Mouse (Mus musculus) kidney, embryonic 16.5 days (tissue): ENCODE results near the gene Dnajb14. TPM values are rescaled to one million over a fixed set of nuclear protein-coding genes. Genes with fewer than 3 reads are reported as not detected.
"Not testable (repeated sequence)": the region's sequence is repeated elsewhere in the genome, so short reads cannot be mapped to it uniquely, and the experiment has no call there.

ENCODE experiments used
- ATAC-seq: fragments of 200-750 bp; cut with Nextera tagmentation; 2 replicates; pipeline ENCODE4 v1.8.0; 2017; ENCODE audit warnings: moderate TSS enrichment; ENCODE audit not compliant: low FRiP score, low TSS enrichment
- H3K27ac ChIP-seq: fragments of 300-500 bp; sonication (generic); 2 replicates; pipeline ENCODE4 v1.5.1; 2014; ENCODE audit warnings: low read length
- H3K27me3 ChIP-seq: fragments of 300-500 bp; sonication (generic); 2 replicates; pipeline ENCODE4 v1.6.1; 2014; ENCODE audit warnings: low read length, control low read depth, mixed read lengths; ENCODE audit not compliant: insufficient read depth
- H3K36me3 ChIP-seq: fragments of 300-500 bp; sonication (generic); 2 replicates; pipeline ENCODE4 v1.6.1; 2014; ENCODE audit warnings: low read length, control low read depth, mixed read lengths; ENCODE audit not compliant: insufficient read depth
- H3K4me1 ChIP-seq: fragments of 300-500 bp; sonication (generic); 2 replicates; pipeline ENCODE4 v1.6.1; 2014; ENCODE audit warnings: low read length, control low read depth, mixed read lengths; ENCODE audit not compliant: insufficient read depth
- H3K4me2 ChIP-seq: fragments of 300-500 bp; sonication (generic); replicated peaks from 2 replicates; pipeline ENCODE4 v1.6.1; 2014; ENCODE audit warnings: low read depth, low read length
- H3K4me3 ChIP-seq: fragments of 300-500 bp; sonication (generic); 2 replicates; pipeline ENCODE4 v1.5.1; 2014; ENCODE audit warnings: mild to moderate bottlenecking, low read length
- H3K9ac ChIP-seq: fragments of 300-500 bp; sonication (generic); replicated peaks from 2 replicates; pipeline ENCODE4 v1.6.1; 2014; ENCODE audit warnings: low read length
- H3K9me3 ChIP-seq: fragments of 300-500 bp; sonication (generic); 2 replicates; pipeline ENCODE4 v1.6.1; 2016; ENCODE audit warnings: low read length, control low read depth
- WGBS: fragments of 180-500 bp; shearing (Covaris S2); extraction: QIAGEN DNeasy Blood & Tissue Kit; methylation state at CpG from one replicate; pipeline ENCODE4 v1.1.7; 2014; 5-methylcytosine and 5-hydroxymethylcytosine counted together
- polyA plus RNA-seq: library from polyadenylated mRNA; unstranded; fragments of >200 nt; fragmentation: Nextera tagmentation; extraction: Ambion mirVana; gene quantifications from 2 replicates; pipeline ENCODE4 v1.2.1, GENCODE M21; 2015

Gene Dnajb14
- polyA plus RNA-seq, 1 experiment from 2014 or later = 6.3 TPM

- 92% methylated on average over 5 of the region's 5 CpGs for WGBS
- no peak for ATAC-seq
Measured at GRCm38 (mm10) chr3:137897685-137898084, 30.2 kb downstream of the Dnajb14 start.

GRCm38 (mm10) chr3:137900149-137900548 lies 32.7 kb downstream of the Dnajb14 start:
- no peak overlapping the region for H3K27ac ChIP-seq
- no peaks in the 10 kb centered on the region for H3K4me1 ChIP-seq
- peaks cover 28% of the 10 kb centered on the region; the same call in 1 of the 2 replicates for H3K36me3 ChIP-seq
- H3K4me2 ChIP-seq = no peak overlapping the region
- no peak overlapping the region for H3K4me3 ChIP-seq
- WGBS = 92% methylated on average over 10 of the region's 10 CpGs
- no peak overlapping the region for H3K9ac ChIP-seq
- H3K9me3 ChIP-seq = no peaks in the 10 kb centered on the region
- no peaks in the 10 kb centered on the region for H3K27me3 ChIP-seq
- no peak for ATAC-seq

More at GRCm38 (mm10) chr3:137897685-137898084, 30.2 kb downstream of the Dnajb14 start:
- Histone ChIP-seq H3K36me3 (peaks cover 29% of the 10 kb centered on the region; the same call in 1 of the 2 replicates), H3K4me2 (no peak overlapping the region), H3K4me3 (no peak overlapping the region), H3K9ac (no peak overlapping the region), H3K27ac (no peak overlapping the region), H3K27me3 (no peaks in the 10 kb centered on the region), H3K9me3 (no peaks in the 10 kb centered on the region), H3K4me1 (no peaks in the 10 kb centered on the region)

GRCm38 (mm10) chr3:137913093-137913492 lies 45.6 kb downstream of the Dnajb14 start:
- peaks cover 4% of the 10 kb centered on the region; the same call in 1 of the 2 replicates for H3K4me1 ChIP-seq
- 65% methylated on average over 2 of the region's 2 CpGs for WGBS
- ATAC-seq = no peak
- H3K9me3 ChIP-seq = no peaks in the 10 kb centered on the region
- H3K4me3 ChIP-seq = no peak overlapping the region
- H3K4me2 ChIP-seq = no peak overlapping the region
- no peak overlapping the region for H3K9ac ChIP-seq
- H3K27ac ChIP-seq = no peak overlapping the region
- H3K36me3 ChIP-seq = peaks cover 10% of the 10 kb centered on the region; the same call in 1 of the 2 replicates
- no peaks in the 10 kb centered on the region for H3K27me3 ChIP-seq

GRCm38 (mm10) chr3:137914567-137914966 lies 47.1 kb downstream of the Dnajb14 start:
- H3K9me3 ChIP-seq, H3K27me3 ChIP-seq, ATAC-seq, H3K4me2 ChIP-seq, H3K36me3 ChIP-seq, H3K4me3 ChIP-seq, H3K9ac ChIP-seq, H3K27ac ChIP-seq: not testable (repeated sequence)
- peaks cover 11% of the 10 kb centered on the region for H3K4me1 ChIP-seq
- WGBS = no CpG with 5 or more reads among the region's 1 CpGs

DNA sequence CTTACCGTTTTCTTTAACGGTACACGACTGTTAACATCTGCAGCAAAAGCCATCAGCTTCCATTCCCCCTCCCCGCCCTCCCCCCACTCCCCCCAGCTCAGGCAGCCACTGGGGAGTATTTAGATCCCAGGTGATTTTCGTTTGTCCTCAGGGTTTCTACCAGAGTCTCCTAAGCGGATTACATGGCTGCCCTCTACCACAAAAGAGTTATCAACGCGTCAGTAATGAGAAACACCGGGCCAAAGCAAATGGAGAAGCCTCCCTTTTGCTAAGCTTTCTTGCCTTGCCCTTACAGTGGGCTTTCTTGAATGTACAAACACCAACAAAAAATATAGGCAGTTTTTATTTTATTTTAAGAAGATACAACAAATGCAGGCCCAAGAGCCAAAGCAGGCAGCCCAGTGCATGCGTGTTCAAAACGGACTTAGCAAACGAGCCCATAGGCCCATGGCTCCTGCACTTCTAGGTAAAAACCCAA lies 50.3 kb downstream of the Dnajb14 start:
- Histone ChIP-seq H3K4me2 (peak overlapping the region; percentile 78), H3K4me1 (peaks cover 12% of the 10 kb centered on the region), H3K27me3 (no peaks in the 10 kb centered on the region), H3K36me3 (peaks cover 4% of the 10 kb centered on the region; the same call in 1 of the 2 replicates), H3K4me3 (peak overlapping the region; percentile 89), H3K9me3 (no peaks in the 10 kb centered on the region), H3K27ac (peak overlapping the region; percentile 76), H3K9ac (peak overlapping the region; percentile 67)
- 28% methylated on average over 12 of the region's 12 CpGs for WGBS
- ATAC-seq = peak; percentile 35; the same call in 1 of the 2 replicates

DNA sequence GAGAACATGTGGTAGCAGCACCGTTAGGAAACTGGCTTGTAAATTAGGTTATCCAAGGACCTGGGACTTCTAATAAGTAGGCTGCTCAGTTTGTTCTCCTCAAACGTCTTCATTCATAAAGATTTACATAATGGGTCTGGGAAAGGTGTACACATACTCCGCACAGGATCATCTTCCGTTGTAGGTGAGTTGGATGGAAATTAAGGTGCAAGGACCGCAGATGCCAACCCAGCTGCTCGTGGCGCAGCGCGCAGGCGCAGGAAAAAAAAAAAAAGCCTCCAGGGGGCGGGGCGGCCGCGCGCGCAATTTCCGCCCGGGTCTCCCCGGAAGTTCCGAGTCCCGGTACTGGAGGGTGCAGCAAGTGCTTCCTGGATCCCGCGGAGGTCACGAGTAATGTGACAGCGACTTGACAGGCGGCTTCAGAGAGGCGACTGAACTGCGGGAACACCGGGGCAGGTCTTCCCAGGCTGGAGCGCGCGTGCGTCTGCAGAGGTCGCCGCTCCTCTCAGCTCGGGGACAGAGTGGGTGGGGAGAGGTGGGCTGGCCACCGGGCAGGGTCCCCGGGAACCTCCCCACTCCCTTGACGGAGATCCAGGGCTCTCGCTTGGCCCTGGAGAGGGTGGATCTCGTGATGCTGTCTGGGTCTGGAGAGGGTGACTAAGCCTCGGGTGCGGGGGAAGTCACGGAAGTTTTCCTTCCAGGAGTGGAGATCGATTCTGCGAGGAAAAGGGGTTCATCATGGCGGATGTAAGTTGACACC lies 50.9 kb downstream of the Dnajb14 start, which contains the start of gene Lamtor3:
Gene Lamtor3, plus strand, starts transcription at position 335 of the 760 bp plus-strand sequence.
- Histone ChIP-seq H3K9me3 (no peaks in the 10 kb centered on the region), H3K9ac (peak within 1 kb of the TSS; percentile 84), H3K27me3 (no peaks in the 10 kb centered on the region), H3K4me1 (peaks cover 12% of the 10 kb centered on the region), H3K4me3 (peak within 1 kb of the TSS; percentile 89), H3K36me3 (peaks cover 4% of the 10 kb centered on the region; the same call in 1 of the 2 replicates), H3K27ac (peak within 1 kb of the TSS; percentile 77), H3K4me2 (peak within 1 kb of the TSS; percentile 78)
- WGBS = under 1% methylated on average over 47 of the region's 47 CpGs
- peak; percentile 93 for ATAC-seq

DNA sequence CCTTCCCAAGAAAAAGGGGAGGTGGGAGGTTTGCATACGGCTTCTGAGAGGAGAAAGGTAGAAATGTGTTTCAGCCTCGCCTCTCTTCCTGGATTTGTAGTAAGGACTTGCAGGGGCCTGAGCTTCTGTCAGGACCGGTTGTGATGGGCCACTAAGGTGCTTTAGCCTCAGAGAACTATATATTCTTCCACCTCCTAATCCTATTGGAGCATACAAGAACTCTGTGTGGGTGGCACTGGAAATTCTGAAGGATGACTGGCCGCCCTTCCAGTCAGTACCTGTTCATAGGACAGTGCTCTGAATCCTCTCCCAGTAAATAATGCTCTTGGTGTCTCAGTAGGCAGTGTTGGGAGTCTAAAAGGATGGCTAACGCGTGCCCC lies 51.4 kb downstream of the Dnajb14 start:
- Histone ChIP-seq H3K4me1 (peaks cover 12% of the 10 kb centered on the region), H3K4me2 (peak overlapping the region; percentile 72), H3K9ac (peak overlapping the region; percentile 84), H3K36me3 (peaks cover 10% of the 10 kb centered on the region; the same call in 1 of the 2 replicates), H3K9me3 (no peaks in the 10 kb centered on the region), H3K4me3 (peak overlapping the region; percentile 89), H3K27me3 (no peaks in the 10 kb centered on the region), H3K27ac (peak overlapping the region; percentile 77)
- peak; percentile 72 for ATAC-seq
- WGBS = 13% methylated on average over 6 of the region's 6 CpGs

GRCm38 (mm10) chr3:137919398-137919797 lies 51.9 kb downstream of the Dnajb14 start:
- ATAC-seq = no peak
- Histone ChIP-seq H3K4me3 (peak overlapping the region; percentile 89), H3K27ac (no peak overlapping the region), H3K27me3 (no peaks in the 10 kb centered on the region), H3K36me3 (peaks cover 10% of the 10 kb centered on the region; the same call in 1 of the 2 replicates), H3K4me1 (peaks cover 12% of the 10 kb centered on the region), H3K4me2 (peak overlapping the region; percentile 72), H3K9me3 (no peaks in the 10 kb centered on the region), H3K9ac (peak overlapping the region; percentile 84; the same call in 1 of the 2 replicates)
- 86% methylated on average over 7 of the region's 7 CpGs for WGBS

GRCm38 (mm10) chr3:137920594-137920993 lies 53.1 kb downstream of the Dnajb14 start:
- no peaks in the 10 kb centered on the region for H3K9me3 ChIP-seq
- H3K9ac ChIP-seq = no peak overlapping the region
- no peak for ATAC-seq
- no peak overlapping the region for H3K4me3 ChIP-seq
- H3K27ac ChIP-seq = no peak overlapping the region
- peaks cover 12% of the 10 kb centered on the region for H3K4me1 ChIP-seq
- no peak overlapping the region for H3K4me2 ChIP-seq
- no peaks in the 10 kb centered on the region for H3K27me3 ChIP-seq
- peaks cover 18% of the 10 kb centered on the region; the same call in 1 of the 2 replicates for H3K36me3 ChIP-seq
- 91% methylated on average over 4 of the region's 4 CpGs for WGBS

DNA sequence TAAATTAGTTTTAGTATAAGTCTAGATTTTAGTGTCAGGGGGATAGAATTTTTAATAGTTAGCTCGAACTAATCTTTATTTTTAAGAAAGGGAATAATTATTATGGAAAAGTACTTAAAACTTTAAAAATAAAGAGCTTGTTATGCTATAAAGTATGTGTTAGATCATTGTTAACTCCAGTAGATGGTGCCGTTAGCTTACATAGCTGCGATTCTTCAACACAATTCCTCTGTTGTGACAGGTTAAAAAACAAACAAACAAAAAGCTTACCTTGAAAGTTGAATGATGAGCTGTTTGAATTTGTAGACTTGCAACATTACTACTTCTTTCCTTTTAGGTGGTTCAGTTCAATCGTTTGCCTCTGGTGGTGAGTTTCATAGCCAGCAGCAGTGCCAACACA lies 59.5 kb downstream of the Dnajb14 start:
- ATAC-seq = no peak
- H3K4me1 ChIP-seq = no peaks in the 10 kb centered on the region
- H3K36me3 ChIP-seq = peaks cover 48% of the 10 kb centered on the region
- H3K4me2 ChIP-seq = no peak overlapping the region
- no peak overlapping the region for H3K4me3 ChIP-seq
- no peaks in the 10 kb centered on the region for H3K27me3 ChIP-seq
- WGBS = 91% methylated on average over 4 of the region's 4 CpGs
- no peak overlapping the region for H3K9ac ChIP-seq
- no peak overlapping the region for H3K27ac ChIP-seq
- no peaks in the 10 kb centered on the region for H3K9me3 ChIP-seq
